Mouse (Mus musculus) layer of hippocampus, adult 9-10 months (tissue): ENCODE results near the gene Cdk6.
"Not testable (repeated sequence)": the region's sequence is repeated elsewhere in the genome, so short reads cannot be mapped to it uniquely, and the experiment has no call there.

Experiments
- DNase-seq: peaks from one replicate; pipeline ENCODE4 v3.0.0; 2022; ENCODE audit warnings: low spot score

Cdk6 gene

DNA sequence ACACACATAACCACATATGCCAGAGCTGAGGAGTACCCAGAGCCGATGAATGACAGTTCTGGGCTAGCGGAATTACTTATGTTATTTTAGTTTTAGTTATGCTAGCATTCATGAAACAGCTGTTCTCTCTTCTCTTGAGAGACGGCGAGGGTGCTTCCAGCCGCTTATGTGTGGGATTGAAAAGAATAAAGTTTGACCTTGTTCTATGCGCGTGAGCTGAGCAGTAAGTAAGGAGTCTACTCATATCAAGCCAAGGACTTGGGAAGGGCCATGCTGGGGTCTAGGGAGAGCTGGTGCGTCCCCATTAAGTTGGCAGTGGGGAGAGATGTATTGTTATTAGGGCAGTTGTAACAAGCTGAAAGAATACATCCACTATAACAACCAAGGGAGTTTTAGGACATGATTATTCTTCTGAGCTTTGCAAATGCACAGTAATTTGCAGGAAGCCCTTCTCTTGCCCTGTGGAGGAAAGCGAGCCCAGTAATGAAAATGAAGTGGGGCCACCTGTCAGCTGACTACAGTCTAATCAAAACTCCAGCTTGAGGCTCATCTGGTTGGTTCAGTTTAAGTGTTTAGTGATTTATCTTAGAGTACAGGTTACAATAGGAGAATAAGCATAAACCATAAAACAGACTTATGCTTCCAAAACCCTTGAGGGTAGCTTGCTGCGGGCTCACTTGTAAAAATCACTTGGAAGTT lies 170.0 kb downstream of the Cdk6 start:
- DNase-seq: no peak

DNA sequence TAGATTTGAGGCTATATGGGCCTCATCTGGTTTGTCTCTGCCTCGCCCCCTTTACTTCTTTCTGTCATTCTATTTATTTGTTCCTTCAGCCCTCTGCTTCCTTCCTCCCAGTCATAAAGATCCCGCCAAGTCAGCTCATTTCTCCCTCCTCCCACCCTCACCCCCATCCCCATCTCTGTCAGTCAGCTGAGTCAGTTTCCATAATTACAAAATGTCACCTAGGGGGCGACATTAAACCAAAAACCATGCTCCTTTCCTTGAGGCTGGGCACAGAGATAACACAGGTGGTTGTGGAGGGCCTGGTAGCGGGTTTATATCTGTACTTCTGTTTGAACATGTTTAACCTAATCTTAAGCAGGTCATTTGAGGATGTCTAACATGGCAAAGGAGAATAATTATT lies 171.3 kb downstream of the Cdk6 start:
- no peak for DNase-seq

DNA sequence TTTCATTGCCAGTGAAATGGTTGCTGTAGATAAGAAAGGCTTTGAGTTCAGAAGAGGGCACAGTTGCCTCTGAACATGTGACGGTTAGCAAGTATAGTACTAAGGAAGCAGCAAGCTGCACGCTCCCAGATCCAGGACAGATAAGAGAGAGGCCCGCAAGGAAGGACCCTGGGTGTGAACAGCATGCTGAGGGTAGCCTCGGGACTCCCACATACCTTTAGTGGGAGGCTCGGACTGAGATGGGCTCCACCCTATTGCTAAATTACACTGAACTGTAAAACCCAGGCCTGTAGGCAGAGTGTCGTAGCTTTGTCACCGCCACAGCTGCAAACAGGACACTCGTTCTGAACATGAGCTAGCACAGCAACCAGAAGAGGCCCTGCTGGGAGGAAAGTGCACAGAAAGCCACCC lies 173.6 kb downstream of the Cdk6 start:
- no peak for DNase-seq

DNA sequence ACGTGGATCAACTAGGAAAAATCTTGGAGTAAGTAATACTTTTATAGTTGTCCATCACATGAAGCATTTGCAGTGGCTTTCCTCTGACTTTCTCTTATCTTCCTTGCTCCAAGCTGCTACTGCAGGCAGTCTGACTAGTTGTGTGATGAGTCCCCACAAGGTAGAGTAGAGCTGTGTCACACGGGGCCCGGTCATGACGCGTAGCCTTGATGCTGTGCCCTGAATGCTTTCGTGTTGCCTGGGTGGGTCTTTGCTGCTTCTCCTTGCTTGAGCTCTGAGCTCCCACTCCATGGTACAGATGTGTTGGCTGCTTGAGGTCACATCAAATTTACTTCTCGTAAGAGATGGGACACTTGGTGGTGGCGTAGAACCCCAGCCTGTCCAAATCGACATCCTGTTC lies 174.2 kb downstream of the Cdk6 start:
- no peak for DNase-seq

DNA sequence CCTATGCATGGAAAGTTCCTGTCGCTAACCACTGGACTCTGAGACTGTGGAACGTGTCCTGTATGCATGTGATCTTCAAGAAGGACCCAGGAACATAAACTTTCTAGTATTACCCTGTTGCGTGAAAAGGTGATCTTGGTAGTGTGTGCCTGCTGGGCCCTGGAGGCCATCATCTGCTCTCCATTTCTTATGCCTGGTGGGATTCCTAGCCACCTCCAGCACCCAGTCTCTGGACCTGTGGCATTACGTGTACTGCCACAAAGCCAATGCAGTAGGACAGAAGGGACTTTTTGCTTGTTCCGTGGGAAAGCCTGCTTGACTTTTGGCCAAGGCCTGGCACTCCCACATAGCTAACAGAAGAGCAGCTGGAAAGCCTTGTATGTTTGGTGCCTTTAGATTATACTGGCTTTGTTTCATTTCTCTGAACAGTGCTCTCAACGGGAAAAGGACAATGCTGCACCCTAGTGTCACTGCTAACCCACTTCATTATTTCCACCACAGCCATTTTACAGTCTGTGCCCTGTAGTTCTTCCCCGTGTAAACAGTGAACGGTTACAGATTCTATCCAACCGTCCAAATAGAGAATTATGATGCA lies 175.3 kb downstream of the Cdk6 start:
- peak; percentile 30 for DNase-seq

DNA sequence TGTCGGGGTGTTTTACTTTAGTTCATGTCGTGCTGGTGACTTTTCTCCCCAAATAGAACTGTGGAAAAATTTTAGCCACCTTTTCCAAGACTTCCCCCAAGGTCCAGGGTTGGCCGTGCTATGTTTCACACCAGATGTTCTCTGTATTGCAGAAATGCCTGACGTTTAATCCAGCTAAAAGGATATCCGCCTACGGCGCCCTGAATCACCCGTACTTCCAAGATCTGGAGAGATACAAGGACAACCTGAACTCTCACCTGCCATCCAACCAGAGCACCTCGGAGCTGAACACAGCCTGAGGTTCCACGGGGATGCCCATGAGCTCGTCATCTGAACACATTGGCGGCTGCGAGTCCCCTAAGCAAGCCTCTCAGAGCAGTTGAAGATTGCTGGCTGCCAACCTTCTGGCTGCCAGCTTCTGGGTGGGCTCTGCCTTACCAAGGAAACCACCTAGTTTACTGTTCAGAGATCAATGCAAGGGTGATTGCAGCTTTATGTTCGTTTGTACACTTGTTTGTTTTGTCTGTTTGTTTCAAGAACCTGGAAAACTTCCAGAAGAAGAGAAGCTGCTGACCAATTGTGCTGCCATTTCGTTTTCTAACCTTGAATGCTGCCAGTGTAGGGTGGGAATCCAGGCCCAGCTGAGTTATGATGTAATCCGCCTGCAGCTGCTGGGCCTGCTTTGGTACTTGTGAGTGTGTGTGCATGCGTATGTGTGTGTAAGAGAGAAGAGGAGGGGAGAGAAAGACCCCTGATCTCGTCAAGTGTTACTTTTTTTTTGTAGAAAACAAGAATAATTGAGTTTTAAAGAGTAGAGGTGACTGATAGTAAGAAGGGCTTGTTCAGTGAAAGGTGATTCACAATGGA lies 179.4 kb downstream of the Cdk6 start:
- no peak for DNase-seq

DNA sequence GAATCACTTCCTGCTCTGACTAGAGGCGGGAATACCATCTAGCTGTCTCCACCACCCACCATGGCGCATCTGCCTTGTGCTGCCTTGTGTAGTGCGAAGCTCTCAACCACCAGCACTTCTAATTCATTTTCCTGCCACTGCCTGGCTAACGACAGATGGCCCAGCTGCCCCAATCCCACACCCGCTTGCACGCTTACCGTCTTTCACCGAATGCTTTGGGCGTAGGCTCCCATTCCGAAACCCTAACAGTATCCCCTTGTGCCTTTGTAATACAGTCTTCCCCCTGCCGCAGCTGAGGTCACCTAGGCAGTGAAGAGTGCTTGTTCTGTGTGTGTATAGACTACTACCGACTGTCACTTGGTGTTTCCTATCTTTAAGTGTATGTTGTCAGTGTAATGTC lies 180.5 kb downstream of the Cdk6 start:
- no peak for DNase-seq

DNA sequence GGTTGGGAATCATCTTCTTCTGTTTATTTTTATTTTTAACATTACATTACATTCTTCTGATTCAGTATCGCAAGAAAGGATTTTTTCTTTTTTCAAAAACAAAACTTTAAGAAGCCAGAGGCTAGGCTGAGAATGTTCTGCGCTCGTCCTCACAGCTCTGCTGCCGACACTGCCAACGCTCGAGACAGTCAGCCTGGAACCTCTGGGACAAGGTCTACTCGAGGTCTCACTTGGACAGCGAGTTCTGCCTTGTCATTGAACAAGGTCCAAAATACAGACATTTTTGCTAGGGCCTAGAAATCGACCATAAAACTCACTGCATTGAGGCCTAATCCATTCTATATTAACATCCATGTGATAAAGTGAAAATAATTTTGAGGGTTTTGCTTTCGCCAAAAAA lies 181.5 kb downstream of the Cdk6 start:
- no peak for DNase-seq

DNA sequence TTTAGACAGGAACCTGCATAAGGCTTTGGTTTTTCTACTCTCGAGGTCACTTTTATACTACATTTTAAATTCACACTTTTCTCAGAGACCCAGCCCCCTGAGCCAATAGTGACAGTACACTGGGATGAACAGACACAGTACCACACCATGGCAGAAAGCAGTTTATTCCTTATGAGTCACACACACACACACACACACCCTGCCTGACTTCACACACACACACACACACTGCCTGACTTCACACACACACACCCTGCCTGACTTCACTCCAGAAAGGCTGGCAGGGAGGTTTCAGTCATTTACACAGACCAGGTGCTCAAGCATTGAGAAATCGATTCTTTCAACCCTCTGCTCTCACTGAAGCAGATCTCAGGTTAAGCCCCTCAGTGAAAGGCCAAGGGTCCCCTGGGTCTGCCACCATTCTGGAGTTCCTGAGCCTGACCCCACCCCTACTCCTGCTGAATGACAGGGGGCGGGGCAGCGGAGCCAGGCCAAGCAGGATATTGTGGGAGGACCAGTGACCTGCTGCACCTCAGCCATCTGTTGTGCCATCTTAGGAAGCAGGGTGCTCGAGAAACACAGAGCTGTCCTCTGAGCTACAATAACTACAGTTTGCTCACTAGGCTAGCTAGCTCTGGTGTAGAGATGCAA lies 185.9 kb downstream of the Cdk6 start:
- no peak for DNase-seq

DNA sequence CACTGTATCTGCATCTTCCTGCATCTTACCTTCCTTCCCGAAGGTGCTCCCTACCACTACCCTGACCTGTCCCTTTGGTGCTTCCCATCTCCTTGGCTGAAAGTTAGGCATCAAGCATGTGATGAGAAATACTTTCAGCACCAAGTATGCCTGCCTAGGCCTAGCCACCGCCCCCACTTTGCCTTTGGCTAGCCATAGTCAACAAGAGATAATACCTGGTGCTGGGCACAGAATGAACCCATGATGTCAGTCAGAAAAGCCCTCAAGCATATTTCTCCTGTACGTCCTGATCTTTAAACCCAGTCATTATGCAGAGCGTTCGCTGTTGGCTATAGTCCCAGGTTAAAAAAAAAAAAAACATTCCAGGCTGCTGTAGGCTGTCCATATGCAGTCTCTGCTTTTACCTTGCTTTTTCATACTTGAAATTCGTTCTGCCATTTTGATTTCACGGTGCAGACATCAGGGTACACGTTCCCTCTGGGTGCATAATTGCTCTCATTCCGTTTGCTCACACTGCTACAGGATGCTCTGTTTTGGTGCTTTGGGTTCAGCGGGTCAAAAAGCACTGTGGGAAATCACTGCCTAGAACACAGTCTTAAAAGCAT lies 188.4 kb downstream of the Cdk6 start:
- no peak for DNase-seq

DNA sequence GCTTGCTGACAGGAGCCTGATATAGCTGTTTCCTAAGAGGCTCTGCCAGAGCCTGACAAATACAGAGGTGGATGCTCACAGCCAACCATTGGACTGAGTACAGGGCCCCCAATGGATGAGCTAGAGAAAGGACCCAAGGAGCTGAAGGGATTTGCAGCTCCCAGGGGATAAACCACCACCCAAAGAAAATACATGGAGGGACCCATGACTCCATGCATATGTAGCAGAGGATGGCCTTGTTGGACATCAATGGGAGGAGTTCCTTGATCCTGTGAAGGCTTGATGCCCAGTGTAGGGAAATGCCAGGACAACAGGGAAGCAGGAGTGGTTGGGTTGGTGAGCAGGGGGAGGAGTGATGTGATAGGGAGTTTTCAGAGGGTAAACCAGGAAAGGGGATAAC lies 190.8 kb downstream of the Cdk6 start:
- not testable (repeated sequence) for DNase-seq

DNA sequence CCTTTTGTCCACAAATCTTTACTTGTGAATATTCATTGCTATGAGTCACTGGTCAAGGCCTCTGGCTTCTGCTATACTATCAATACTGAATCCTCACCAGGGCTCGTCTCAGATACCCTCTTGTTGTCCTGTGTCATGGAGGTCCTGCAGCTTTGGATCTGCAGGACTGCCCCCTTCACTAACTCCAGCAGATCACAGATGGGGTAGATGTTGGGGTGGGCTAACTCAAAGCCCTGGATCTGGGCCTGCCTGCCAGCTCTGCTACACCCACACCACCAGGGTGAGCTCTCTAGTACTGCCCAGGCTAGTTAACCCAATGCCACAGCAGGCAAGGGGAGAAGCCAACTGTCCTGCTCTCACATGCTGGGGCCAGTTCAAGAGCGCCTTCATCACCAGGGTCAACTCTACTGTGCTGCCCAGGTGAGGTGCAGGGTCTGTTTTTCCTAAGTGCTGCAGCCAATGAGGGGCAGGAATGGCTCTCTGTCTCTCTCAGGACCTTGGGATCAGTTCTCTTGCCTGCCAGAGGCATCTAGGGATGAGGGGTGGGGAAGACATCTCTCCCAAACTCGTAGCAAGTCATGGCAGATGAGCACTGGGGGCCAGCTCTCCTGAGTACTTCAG lies 195.4 kb downstream of the Cdk6 start:
- DNase-seq: no peak

DNA sequence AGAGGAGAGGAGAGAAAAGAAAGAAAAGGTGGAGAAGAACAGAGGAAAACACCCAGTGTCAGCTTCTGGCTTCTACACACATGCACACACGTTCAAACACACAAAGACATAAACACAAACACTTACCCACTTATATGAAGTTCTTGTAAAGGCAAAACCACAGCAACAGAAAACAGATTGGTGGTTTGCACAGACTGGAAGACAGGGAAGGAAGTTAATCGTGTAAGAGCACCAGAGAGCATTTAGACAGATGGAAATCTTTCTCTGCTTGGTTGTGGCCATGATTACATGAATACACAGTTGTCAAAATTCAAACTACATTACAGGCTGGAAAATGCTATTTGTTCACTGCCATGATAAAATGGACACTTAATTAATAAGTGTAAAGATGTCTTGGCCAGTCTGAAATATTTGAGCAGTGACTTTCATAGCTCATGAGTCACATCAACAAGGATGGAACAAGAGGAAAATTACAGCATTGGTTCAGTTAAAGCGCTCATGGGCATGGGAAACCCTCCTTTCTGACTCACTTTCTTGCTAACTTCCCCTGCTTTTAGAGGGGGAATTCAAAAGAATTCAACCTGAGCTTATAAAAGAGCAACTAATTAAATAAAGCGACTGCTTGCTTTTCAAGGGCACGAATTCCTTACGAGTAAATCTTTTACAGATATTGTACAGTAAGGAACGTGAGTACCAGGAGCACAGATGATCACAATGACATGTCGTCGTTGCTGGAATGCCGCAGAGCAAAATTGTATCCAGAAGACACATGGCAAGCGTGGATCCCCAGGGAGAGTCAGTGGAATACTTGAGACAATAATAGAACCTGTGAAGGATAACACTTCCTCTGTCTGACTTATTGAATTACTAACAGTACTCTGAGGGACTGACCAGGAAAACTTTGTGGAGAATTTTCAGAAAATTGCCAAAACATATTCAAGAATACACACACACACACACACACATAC lies 197.5 kb downstream of the Cdk6 start:
- no peak for DNase-seq

DNA sequence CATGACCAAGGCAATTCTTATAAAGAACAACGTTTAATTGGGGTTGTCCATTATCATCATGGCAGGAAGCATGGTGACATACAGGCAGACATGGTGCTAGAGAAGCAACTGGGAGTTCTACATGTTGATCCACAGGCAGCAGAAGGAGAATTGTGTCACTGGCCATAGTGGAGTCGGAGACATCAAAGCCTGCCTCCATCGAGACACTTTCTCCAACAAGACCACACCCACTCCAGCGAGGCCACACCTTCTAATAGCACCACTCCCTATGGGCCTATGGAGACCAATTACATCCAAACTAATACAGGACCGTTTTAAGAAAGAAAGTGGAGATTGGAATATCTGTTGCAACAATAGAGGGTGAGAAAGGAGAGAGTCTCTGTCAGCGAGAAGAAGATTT lies 200.6 kb downstream of the Cdk6 start:
- no peak for DNase-seq

DNA sequence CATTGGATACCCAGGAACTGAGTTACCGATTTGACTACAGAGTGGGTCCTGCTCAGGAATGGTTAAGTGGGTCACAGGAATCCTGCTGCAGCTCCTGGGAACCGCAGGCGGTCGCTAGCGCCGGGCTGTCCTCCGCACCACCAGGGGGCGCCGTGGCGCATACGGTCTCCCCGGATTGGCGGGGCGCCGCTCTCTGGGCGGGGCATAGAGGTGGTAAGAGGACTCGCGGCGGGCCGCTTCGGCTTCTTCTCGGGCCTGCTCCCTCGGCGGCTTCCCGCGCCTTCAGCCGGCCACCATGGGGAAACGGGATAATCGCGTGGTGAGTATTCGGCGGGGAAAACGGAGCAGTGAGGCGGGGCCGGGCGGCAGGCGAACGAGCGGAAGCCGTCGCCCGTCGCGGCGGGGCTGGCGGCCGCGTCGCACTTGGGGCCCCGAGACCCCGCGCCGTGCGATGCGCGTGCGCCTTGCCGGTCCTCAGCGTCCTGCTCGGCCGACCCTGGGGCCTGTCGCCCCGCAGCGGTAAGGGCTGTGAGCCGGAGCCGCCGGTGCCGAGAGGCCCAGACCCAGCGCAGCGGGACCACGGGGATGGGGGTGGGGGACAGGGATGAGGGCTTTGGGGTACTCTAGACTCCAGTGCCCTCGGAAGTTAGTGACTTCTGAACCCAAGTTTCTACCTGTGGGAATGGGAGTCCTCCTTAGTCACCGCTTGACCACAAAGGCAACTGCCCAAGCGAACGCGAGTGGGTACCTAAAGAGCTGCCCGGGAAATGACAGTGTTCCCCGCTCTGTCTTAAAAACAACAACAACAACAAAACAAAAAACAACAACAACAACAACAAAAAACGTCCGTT lies 202.6 kb downstream of the Cdk6 start, which contains the start of gene Fam133b:
Gene Fam133b, plus strand, starts transcription at position 205 of the 851 bp plus-strand sequence.
- peak; percentile 86 for DNase-seq

DNA sequence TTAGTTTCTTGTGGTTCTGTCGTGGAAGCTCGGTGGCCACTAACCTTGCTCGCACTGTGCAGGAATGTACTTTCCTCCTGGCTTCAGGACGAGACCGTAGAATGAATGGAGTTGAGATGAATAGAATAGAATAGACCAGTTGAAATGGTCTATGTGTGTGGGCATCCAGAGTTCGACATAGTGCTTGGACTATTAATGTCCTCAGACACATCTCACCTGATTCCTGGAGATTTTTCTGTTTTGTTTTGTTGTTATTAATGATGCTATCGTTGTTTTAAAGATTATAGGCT lies 203.1 kb downstream of the Cdk6 start:
- no peak for DNase-seq

DNA sequence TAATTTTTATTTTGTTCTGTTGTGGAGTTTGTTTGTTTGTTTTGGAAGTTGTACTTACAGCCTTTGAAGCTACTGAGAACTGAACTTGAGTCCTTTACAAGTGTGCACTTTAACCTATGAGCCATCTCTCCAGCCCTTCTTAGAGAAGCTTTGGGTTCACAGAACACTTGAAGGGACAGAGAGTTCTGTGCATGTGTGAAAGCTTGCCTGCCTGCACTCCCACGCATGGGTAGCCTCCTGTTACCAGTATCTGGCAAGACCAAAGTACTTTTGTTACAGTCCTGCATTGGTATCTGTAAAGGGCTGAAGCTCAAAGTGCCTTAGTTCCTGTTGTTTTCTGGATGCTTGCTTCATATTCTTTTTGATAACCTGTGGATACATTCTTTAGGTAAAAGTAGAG lies 204.9 kb downstream of the Cdk6 start:
- no peak for DNase-seq

DNA sequence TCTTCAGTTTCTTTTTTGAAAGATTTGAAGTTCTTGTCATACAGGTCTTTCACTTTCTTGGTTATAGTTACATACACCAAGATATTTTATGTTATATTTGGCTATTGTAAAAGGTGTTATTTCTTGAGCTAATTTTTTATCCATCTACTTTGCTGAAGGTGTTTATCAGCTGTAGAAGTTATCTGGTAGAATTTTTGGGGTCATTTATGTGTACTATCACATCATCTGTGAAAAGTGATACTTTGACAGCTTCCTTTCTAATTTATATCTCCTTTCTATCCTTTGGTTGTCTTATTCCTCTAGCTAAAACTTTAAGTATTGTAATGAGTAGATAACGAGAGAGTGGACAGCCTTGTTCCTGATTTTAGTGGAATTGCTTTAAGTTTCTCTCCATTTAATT lies 210.2 kb downstream of the Cdk6 start:
- no peak for DNase-seq

DNA sequence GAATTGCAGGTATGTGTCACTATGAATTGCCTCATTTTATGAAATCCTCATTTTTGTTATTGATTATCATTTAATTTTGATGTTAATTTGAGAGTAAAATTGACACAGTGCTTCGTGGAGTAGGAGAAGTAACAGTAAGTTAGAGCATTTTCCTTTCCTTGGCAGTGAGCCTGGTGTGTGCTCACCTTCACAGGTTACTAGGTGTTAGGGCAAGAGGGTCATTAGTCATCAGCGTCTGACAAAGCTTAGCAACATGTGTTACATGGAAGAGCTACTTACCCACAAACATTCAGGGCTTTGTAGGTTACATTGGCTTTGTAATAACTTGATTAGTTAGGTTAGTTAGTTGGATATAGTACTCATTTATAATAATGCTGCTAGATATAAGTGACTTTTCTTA lies 212.9 kb downstream of the Cdk6 start:
- no peak for DNase-seq

DNA sequence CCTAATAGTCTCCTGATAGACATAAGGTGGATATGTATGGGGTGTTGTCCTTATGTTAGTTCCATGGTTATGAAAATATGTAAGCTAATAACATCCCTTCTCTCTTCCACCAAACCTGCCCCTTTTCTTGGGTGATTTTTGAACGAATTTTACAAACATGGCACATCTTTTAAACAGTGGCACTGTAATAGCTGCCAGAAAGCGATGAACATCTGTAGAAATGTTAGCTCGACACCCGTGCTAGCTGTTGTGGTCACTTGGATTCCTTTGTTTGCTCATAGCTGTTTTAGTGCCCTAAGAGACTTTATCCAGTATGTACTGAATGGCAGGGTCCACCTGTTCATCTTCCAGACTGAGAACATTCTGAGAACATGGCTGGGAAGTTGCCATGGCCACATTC lies 230.0 kb downstream of the Cdk6 start, which contains the start of gene 1700109H08Rik:
Gene 1700109H08Rik, plus strand, starts transcription at position 301 of the 400 bp plus-strand sequence.
- DNase-seq: no peak
